In the genomic region with DNA sequence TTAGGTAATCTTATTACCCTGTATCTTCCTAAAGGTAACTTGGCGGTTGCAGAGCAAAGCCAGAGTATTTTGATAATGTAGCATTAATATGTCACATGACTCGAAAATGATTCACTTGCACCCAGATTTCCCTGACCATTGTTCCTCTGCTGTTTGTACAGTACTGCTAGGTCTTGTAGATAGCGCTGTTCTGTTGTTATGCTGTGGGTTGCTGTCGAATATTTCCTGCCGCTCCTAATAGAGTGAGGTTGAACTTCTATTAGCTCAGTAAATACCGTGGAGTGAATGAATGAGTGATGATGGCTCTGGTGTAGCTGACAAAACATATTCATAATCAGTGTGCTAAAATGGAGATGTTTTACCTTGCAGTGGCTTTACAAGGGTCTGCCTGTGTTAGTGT, we compare ENCODE assay signal across 26 mouse cellular contexts. TPM values are rescaled to one million over a fixed set of nuclear protein-coding genes. Genes with fewer than 3 reads are reported as not detected.
DNase-seq lines count a peak whose midpoint lies in the region; ATAC-seq and TF ChIP-seq lines count a peak whose summit lies in the region.
"Had no signal": no experiment of that assay in that cellular context is flagged by ENCODE, and none has a peak within 500 bp of the region (broad histone marks: within the 10 kb centered on the region; RNA-seq: fewer than 3 reads in every experiment).

No protein-coding gene starts in this region.

- no peak overlapping the region for H3K27ac ChIP-seq in hindbrain, embryonic 14.5 days
- H3K27ac ChIP-seq in hindbrain, postnatal 0 days: no peak overlapping the region
- H3K27ac ChIP-seq in midbrain, embryonic 16.5 days (ENCODE audit: low read length): peak overlapping the region; percentile 12; the same call in 1 of the 2 replicates
- no peak overlapping the region for H3K27ac ChIP-seq in midbrain, embryonic 10.5 days (replicated peaks)
- H3K27ac ChIP-seq in MEL (ENCODE audit: control insufficient read depth, low read depth, low read length): no peak overlapping the region
- H3K27ac ChIP-seq in stomach, embryonic 16.5 days (ENCODE audit: low read length): no peak overlapping the region
- H3K27ac ChIP-seq: embryonic facial prominence, embryonic 13.5 days; embryonic facial prominence, embryonic 15.5 days; forebrain, embryonic 10.5 days; forebrain, embryonic 12.5 days had no signal

- no peak overlapping the region for H3K4me3 ChIP-seq in hindbrain, embryonic 14.5 days (replicated peaks; ENCODE audit: low read length)
- no peak overlapping the region for H3K4me3 ChIP-seq in hindbrain, postnatal 0 days (ENCODE audit: low read length)
- no peak overlapping the region for H3K4me3 ChIP-seq in midbrain, embryonic 16.5 days (ENCODE audit: low read depth, low read length)
- H3K4me3 ChIP-seq in midbrain, embryonic 10.5 days: no peak overlapping the region
- H3K4me3 ChIP-seq in MEL (ENCODE audit: control insufficient read depth in 1 of 2, insufficient read depth in 1 of 2, low read depth in 2 of 2, low read length in 2 of 2): no peak overlapping the region
- no peak overlapping the region for H3K4me3 ChIP-seq in stomach, embryonic 16.5 days (replicated peaks; ENCODE audit: low read length)
- H3K4me3 ChIP-seq: embryonic facial prominence, embryonic 13.5 days; embryonic facial prominence, embryonic 15.5 days; erythroblast, embryonic 14.5 days; forebrain, embryonic 10.5 days; forebrain, embryonic 12.5 days had no signal

- 77% methylated on average over 6 of the region's 6 CpGs for WGBS in hindbrain, embryonic 14.5 days
- 82% methylated on average over 6 of the region's 6 CpGs for WGBS in hindbrain, postnatal 0 days
- 75% methylated on average over 6 of the region's 6 CpGs for WGBS in midbrain, embryonic 16.5 days
- 92% methylated on average over 6 of the region's 6 CpGs for WGBS in midbrain, embryonic 10.5 days
- 59% methylated on average over 6 of the region's 6 CpGs for WGBS in stomach, embryonic 16.5 days

- no peak for ATAC-seq in hindbrain, embryonic 14.5 days (ENCODE audit: low FRiP score)
- no peak for ATAC-seq in hindbrain, postnatal 0 days
- ATAC-seq in midbrain, embryonic 16.5 days: no peak
- peak; percentile 62; the same call in 1 of the 2 replicates for ATAC-seq in stomach, embryonic 16.5 days (ENCODE audit: insufficient read depth, low FRiP score)
- ATAC-seq: activated CD4-positive, CD25-positive, alpha-beta regulatory T cell, adult 4 months; forebrain, embryonic 14.5 days; forebrain, embryonic 16.5 days; Patski had no signal

- no peak for TF ChIP-seq EP300 in MEL (IDR thresholded peaks at IDR 0.05; ENCODE audit: low read depth in 1 of 2, low read length in 2 of 2)

- H3K4me2 ChIP-seq in hindbrain, embryonic 14.5 days (replicated peaks): no peak overlapping the region
- H3K4me2 ChIP-seq in hindbrain, postnatal 0 days (ENCODE audit: low read depth, low read length): no peak overlapping the region
- H3K4me2 ChIP-seq in midbrain, embryonic 16.5 days (ENCODE audit: low read length): no peak overlapping the region
- no peak overlapping the region for H3K4me2 ChIP-seq in stomach, embryonic 16.5 days (ENCODE audit: low read depth, low read length)
- H3K4me2 ChIP-seq: embryonic facial prominence, embryonic 13.5 days; embryonic facial prominence, embryonic 15.5 days; forebrain, embryonic 12.5 days had no signal

- TF ChIP-seq CTCF in hindbrain, postnatal 0 days (IDR thresholded peaks at IDR 0.05; ENCODE audit: low read depth): no peak
- no peak for TF ChIP-seq CTCF in MEL (IDR thresholded peaks at IDR 0.05 in 2 of 3, conservative IDR thresholded peaks at IDR 0.05 in 1 of 3; ENCODE audit: control insufficient read depth in 1 of 3, insufficient read depth in 1 of 3, low read depth in 2 of 3, low read length in 3 of 3, poor library complexity in 1 of 3, severe bottlenecking in 1 of 3)

- no peak for DNase-seq in hindbrain, embryonic 14.5 days (ENCODE audit: low spot score)
- no peak for DNase-seq in hindbrain, postnatal 0 days (ENCODE audit: low spot score)
- DNase-seq in midbrain, embryonic 10.5 days (ENCODE audit: low spot score): no peak
- DNase-seq in MEL (ENCODE audit: low read depth, low spot score): no peak
- no peak for DNase-seq in gastrocnemius, adult 8-10 months (ENCODE audit: low spot score in 2 of 2)
- no peak for DNase-seq in cerebellum, adult 9-11 months
- DNase-seq: adrenal gland, adult 8-10 months; adrenal gland, postnatal 14 days; adrenal gland, postnatal 36 days; cerebellum, adult 11-12 months; cerebellum, adult 2 months; cerebellum, adult 9-10 months; cerebellum, postnatal 14 days; cerebellum, postnatal 36 days; embryo, embryonic 11 days had no signal

- H3K36me3 ChIP-seq in hindbrain, embryonic 14.5 days (replicated peaks; ENCODE audit: control insufficient read depth, insufficient read depth): no peaks in the 10 kb centered on the region
- no peaks in the 10 kb centered on the region for H3K36me3 ChIP-seq in hindbrain, postnatal 0 days (ENCODE audit: insufficient read depth, low read length)
- H3K36me3 ChIP-seq in midbrain, embryonic 16.5 days (ENCODE audit: control insufficient read depth, insufficient read depth, low read length): no peaks in the 10 kb centered on the region
- H3K36me3 ChIP-seq in midbrain, embryonic 10.5 days: no peaks in the 10 kb centered on the region
- no peaks in the 10 kb centered on the region for H3K36me3 ChIP-seq in MEL (ENCODE audit: control insufficient read depth in 1 of 2, insufficient read depth in 2 of 2, low read length in 2 of 2)
- no peaks in the 10 kb centered on the region for H3K36me3 ChIP-seq in stomach, embryonic 16.5 days (ENCODE audit: control insufficient read depth, insufficient read depth, low read length)
- H3K36me3 ChIP-seq: embryonic facial prominence, embryonic 13.5 days; embryonic facial prominence, embryonic 15.5 days; forebrain, embryonic 10.5 days; forebrain, embryonic 12.5 days had no signal

- no peak for TF ChIP-seq RAD21 in MEL (IDR thresholded peaks at IDR 0.05; ENCODE audit: low read depth, low read length)

- 0 out of 2 replicates have a peak overlapping the region, but pooled peaks have one; percentile 13 for H3K9ac ChIP-seq in hindbrain, embryonic 14.5 days
- no peak overlapping the region for H3K9ac ChIP-seq in hindbrain, postnatal 0 days (replicated peaks; ENCODE audit: low read length)
- H3K9ac ChIP-seq in midbrain, embryonic 16.5 days (ENCODE audit: low read depth, low read length): no peak overlapping the region
- H3K9ac ChIP-seq in MEL (ENCODE audit: control insufficient read depth, low read depth, low read length, poor library complexity, severe bottlenecking): no peak overlapping the region
- no peak overlapping the region for H3K9ac ChIP-seq in stomach, embryonic 16.5 days (ENCODE audit: low read length)
- H3K9ac ChIP-seq: embryonic facial prominence, embryonic 13.5 days; embryonic facial prominence, embryonic 15.5 days; forebrain, embryonic 12.5 days had no signal

- 0 out of 2 replicates have a peak, but pooled peaks cover 14% of the 10 kb centered on the region for H3K4me1 ChIP-seq in hindbrain, embryonic 14.5 days (replicated peaks; ENCODE audit: control insufficient read depth, insufficient read depth, low read length)
- H3K4me1 ChIP-seq in hindbrain, postnatal 0 days (ENCODE audit: insufficient read depth, low read length): no peaks in the 10 kb centered on the region; the same call in 1 of the 2 replicates
- peaks cover 9% of the 10 kb centered on the region for H3K4me1 ChIP-seq in midbrain, embryonic 16.5 days (ENCODE audit: control insufficient read depth, insufficient read depth, low read length)
- no peaks in the 10 kb centered on the region for H3K4me1 ChIP-seq in midbrain, embryonic 10.5 days
- no peaks in the 10 kb centered on the region for H3K4me1 ChIP-seq in MEL (ENCODE audit: control insufficient read depth in 1 of 2, insufficient read depth in 2 of 2, low read length in 2 of 2)
- H3K4me1 ChIP-seq in stomach, embryonic 16.5 days (ENCODE audit: control insufficient read depth, insufficient read depth, low read length): no peaks in the 10 kb centered on the region
- H3K4me1 ChIP-seq: embryonic facial prominence, embryonic 15.5 days; forebrain, embryonic 10.5 days had no signal

- H3K79me2 ChIP-seq in MEL (ENCODE audit: control insufficient read depth, insufficient read depth, low read length, poor library complexity): peaks cover 12% of the 10 kb centered on the region; the same call in 1 of the 2 replicates

- H3K9me3 ChIP-seq in hindbrain, embryonic 14.5 days (ENCODE audit: control insufficient read depth, low read length): no peaks in the 10 kb centered on the region
- no peaks in the 10 kb centered on the region for H3K9me3 ChIP-seq in hindbrain, postnatal 0 days (ENCODE audit: low read length)
- no peaks in the 10 kb centered on the region for H3K9me3 ChIP-seq in midbrain, embryonic 16.5 days (replicated peaks; ENCODE audit: control insufficient read depth, low read length, poor library complexity, severe bottlenecking)
- no peaks in the 10 kb centered on the region for H3K9me3 ChIP-seq in midbrain, embryonic 10.5 days (replicated peaks)
- H3K9me3 ChIP-seq in MEL (replicated peaks; ENCODE audit: insufficient read depth, low read length): no peaks in the 10 kb centered on the region
- H3K9me3 ChIP-seq in stomach, embryonic 16.5 days (replicated peaks; ENCODE audit: control insufficient read depth, low read length): no peaks in the 10 kb centered on the region
- H3K9me3 ChIP-seq: embryonic facial prominence, embryonic 13.5 days; embryonic facial prominence, embryonic 15.5 days; forebrain, embryonic 10.5 days; forebrain, embryonic 12.5 days had no signal

- no peak for TF ChIP-seq POLR2A in MEL (IDR thresholded peaks at IDR 0.05; ENCODE audit: control insufficient read depth in 1 of 2, insufficient read depth in 1 of 2, low read depth in 1 of 2, low read length in 2 of 2, poor library complexity in 1 of 2)

- H3K27me3 ChIP-seq in hindbrain, embryonic 14.5 days (ENCODE audit: control insufficient read depth, insufficient read depth, low read length): no peaks in the 10 kb centered on the region
- H3K27me3 ChIP-seq in hindbrain, postnatal 0 days (ENCODE audit: insufficient read depth, low read length): no peaks in the 10 kb centered on the region
- no peaks in the 10 kb centered on the region for H3K27me3 ChIP-seq in midbrain, embryonic 16.5 days (ENCODE audit: control insufficient read depth, insufficient read depth, low read depth, low read length)
- H3K27me3 ChIP-seq in midbrain, embryonic 10.5 days (ENCODE audit: low read depth, poor library complexity, severe bottlenecking): no peaks in the 10 kb centered on the region
- H3K27me3 ChIP-seq in MEL (ENCODE audit: control insufficient read depth in 1 of 2, insufficient read depth in 2 of 2, low read length in 2 of 2): no peaks in the 10 kb centered on the region
- no peaks in the 10 kb centered on the region for H3K27me3 ChIP-seq in stomach, embryonic 16.5 days (ENCODE audit: control insufficient read depth, insufficient read depth, low read length)
- H3K27me3 ChIP-seq: embryonic facial prominence, embryonic 13.5 days; embryonic facial prominence, embryonic 15.5 days; forebrain, embryonic 12.5 days; Patski had no signal

RNA-seq across cellular contexts. Expression of a gene that starts 22.5 kb away (rescaled TPM):
- 53.3 and 59.5 TPM in 2 replicates for polyA plus RNA-seq in hindbrain, embryonic 14.5 days (2014; fragmentation: Nextera tagmentation; extraction: Ambion mirVana)
- 28.7 and 30.3 TPM in 2 replicates for total RNA-seq in hindbrain, postnatal 0 days (2014; rRNA removed)
- polyA plus RNA-seq in hindbrain, postnatal 0 days (2015; fragmentation: Nextera tagmentation; extraction: Ambion mirVana): 42.7 and 45.4 TPM in 2 replicates
- polyA plus RNA-seq in midbrain, embryonic 16.5 days (2015; fragmentation: Nextera tagmentation; extraction: Ambion mirVana): 62.7 and 63.6 TPM in 2 replicates
- 96.0 and 102 TPM in 2 replicates for polyA plus RNA-seq in midbrain, embryonic 10.5 days (2016; fragmentation: Nextera tagmentation; extraction: Ambion mirVana)
- 59.3 and 61.7 TPM in 2 replicates for total RNA-seq in MEL (2012; rRNA removed)
- 10 to 100 TPM in 1 of 2 experiments, not detected in 1; 60.7 TPM for polyA plus RNA-seq in MEL (2012; ENCODE audit: insufficient read depth in 1 of 2, insufficient read length in 2 of 2, low read depth in 1 of 2, low replicate concordance in 2 of 2, missing spikeins in 1 of 2)
- 43.9 and 44.7 TPM in 2 replicates for polyA plus RNA-seq in stomach, embryonic 16.5 days (2015; fragmentation: Nextera tagmentation; extraction: Ambion mirVana)
- total RNA-seq in gastrocnemius, adult 8-10 months (2022): 10 to 100 TPM in 3 of 4 experiments, 1 to 10 TPM in 1; 9.3 to 12.8 (median 11.1) TPM
